Mouse (Mus musculus) frontal cortex, postnatal 25 days (tissue): ENCODE results near the gene Cisd2.

Experiments
- DNase-seq, 2 experiments: peaks; one replicate each; pipeline ENCODE4 v3.0.0; 2022; ENCODE audit warnings: low spot score in 2 of 2

Gene Cisd2

DNA sequence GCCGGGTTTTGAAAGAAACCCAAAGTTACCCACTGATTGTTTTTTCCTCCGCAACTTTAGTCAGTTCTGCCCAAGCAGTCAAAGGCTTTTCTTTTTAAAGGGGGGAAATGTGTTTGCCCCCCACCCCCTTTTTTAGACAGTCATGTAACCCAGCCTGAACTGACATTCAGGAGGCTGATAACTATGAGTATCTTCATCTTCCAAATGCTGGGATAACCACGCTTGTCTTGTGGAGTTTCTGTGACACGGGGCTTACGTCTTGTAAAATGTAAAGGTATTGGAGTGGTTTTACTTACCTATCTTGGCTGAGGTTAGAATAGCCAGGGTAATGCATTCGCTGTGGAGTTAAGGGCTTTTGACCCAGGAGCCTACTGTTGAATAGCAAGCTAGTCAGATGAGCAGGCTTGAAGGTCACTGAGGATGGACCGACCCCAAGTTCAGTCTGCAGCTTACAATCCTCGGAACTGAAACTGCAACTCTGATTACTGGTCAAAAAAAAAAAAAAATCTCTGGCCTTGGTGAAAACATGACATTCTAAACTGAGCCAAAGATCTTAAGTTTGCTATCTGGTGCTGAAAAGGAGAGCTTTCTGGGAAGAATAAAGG is at the start of gene Cisd2:
TSS of gene Cisd2 (minus strand) at position 318 of the 605 bp plus-strand sequence.
- DNase-seq, result no peak

DNA sequence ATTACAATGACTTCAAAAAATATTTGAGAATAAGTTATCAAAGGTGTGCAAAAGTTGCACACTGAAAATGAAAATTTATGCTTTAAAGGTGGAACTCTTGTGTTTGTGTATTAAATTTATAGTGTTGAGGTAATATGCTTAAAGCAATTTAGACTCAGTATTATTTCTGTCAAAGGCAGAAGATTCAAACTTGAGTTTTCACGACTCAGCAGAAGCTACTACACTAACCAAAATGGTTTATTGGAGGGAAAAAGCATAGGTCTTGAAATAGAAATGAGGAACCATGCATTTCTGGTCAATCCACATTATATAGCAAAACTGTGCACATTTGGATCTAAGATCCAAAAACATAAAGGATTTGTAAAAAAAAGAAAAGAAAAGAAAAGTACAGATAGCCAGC is 47.1 kb upstream of the Cisd2 start:
- no peak for DNase-seq

DNA sequence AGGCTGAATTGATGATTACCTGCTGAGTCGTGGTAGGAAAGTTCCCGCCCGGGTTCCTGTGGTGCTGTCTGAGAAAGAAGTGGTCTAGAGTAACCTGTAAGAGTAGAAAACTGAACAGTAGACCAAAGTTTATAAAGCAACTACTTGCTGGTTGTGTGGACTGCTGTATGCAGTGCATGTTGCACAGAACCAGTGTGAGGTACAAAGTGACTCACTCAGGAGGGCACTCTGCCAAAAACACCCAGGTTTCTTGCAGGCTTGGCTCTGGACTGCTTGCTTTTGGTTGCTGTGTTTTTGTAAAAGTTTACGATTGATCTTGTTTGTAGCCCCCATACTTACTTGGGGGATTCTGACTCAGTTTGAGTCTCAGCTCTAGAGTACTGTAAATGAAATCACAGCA is 46.2 kb upstream of the Cisd2 start:
- DNase-seq, result peak in 1 of 2 experiments; percentile 45

DNA sequence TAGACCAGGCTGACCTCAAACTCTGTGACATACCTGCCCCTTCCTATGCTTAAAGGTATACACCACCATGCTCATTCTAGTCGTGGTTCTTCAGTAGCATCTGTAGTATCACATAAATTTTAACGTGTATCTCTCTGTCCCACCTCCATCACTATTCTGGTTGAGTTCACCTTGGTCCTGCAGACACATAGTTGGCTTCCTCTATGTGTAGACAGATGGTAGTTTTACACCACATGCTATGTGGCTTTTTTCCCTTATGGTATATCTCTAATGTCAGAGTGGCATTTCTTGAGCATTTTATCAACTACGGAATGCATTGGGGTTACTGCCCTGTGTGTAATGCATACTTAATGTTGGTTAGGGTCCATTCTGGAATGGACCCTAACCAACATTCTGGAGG is 45.4 kb upstream of the Cisd2 start:
- DNase-seq, result no peak

DNA sequence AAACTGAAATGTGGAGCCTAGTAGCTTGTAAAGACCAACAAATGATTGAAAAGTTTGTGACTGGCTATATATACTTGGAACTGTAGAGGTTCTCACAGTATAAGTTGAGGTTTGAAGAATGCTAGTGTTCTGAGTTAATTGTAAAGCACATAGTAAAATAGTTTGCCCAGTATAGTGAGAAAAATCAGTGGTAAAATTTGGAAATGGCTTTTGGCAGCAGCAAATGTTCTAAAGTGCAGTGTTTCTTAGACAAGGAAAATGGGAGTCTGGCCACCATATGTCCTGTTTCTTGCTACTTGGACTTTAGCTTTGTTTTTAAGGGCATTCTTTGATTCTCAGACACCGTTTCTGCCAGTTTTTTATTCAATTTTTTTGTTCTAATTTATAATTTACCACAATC is 44.7 kb upstream of the Cisd2 start:
- no peak for DNase-seq

DNA sequence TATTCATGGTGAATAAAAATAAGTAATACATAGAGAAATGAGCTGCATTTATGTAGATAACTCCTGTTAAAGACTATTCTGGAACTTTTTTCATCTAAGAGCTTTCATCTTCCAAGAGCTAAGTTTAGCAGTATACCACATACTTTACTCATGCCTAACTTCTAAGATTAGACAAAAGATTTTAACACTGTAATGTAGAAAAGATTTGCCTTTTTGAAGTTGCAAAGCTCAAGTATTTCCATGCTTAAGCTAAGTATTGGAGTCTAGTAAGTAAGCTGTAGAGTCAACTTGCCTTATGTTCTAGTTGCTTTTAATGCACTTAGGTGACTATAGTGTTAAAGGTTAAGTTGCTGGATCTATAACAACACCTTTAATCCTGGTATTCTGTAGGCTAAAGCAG is 35.3 kb upstream of the Cisd2 start:
- DNase-seq, result no peak

DNA sequence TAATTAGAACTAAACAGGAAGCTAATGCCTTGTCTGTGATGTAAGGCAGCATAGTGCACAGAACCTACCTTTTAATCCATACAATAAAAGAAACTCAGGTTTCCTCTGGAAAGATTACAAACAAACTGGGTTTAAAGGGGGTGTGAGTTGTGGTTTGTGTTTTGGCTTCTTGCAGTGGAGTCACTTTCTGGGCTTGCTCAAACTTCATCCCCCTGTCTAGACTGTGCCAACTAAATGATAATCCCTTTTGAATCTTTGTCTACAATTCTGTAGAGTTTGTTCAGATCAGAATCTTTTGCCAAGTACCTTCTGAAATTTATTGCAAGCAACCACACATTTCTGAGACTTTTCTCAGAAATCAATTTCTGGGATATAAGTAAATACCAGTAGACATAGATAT is 21.2 kb upstream of the Cisd2 start:
- no peak for DNase-seq

DNA sequence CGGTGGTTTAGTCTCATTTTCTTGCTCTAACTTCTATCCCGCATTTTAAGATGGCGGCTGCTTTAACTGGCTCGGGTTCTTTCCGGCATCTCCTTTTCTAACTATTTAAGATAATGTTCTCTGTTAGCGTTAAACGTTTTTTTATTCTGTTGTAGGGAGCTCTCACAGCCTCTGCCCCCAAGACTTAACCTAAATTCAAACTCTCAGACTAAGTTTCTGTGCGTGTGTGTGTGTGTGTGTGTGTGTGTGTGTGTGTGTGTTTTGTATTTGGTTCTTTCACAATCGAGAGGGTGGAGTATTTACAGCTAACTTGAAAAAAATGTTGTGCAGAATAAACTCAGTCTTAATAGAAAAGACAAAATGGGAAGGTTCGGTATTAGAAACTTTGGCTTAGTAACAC is 16.9 kb upstream of the Cisd2 start:
- DNase-seq, result no peak

DNA sequence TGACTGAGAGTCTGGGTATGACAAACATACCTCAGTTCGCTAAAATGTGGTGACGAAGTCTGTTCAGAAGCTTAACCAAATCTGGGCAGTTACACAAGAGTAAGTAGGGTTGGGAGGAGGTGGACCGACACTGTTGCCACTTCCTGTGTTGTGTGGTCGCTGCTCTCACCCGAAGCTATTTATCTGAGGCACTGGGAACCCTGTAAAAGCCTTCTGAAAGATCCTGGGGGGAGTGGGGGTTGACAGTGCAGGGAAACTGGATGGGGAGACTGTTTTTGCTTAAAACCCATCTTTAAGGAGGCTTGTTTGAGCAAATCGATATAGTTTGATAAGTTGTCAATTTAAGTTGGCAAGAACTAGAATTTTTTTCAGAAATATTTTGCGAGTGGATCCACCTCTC is 16.5 kb upstream of the Cisd2 start:
- no peak for DNase-seq

DNA sequence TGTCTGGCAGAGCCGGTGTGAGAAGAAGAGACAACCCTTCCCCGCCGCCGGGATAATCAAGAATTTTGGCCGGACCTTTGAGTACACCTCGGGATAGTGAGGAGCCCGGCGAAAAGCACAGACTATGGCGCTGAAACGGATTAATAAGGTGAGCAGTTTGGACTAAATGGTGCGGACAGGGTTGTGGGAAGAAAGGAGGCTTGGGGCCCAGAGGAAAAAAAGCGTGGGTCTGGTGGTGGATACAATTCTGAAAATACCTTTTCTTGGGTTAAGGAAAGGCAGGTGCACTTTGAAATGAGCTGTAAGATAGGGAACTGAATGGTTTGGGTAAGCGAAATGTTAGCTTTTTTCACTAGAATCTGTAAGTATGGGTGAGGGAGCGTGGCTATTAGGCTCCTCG is 15.9 kb upstream of the Cisd2 start:
- DNase-seq, result no peak

DNA sequence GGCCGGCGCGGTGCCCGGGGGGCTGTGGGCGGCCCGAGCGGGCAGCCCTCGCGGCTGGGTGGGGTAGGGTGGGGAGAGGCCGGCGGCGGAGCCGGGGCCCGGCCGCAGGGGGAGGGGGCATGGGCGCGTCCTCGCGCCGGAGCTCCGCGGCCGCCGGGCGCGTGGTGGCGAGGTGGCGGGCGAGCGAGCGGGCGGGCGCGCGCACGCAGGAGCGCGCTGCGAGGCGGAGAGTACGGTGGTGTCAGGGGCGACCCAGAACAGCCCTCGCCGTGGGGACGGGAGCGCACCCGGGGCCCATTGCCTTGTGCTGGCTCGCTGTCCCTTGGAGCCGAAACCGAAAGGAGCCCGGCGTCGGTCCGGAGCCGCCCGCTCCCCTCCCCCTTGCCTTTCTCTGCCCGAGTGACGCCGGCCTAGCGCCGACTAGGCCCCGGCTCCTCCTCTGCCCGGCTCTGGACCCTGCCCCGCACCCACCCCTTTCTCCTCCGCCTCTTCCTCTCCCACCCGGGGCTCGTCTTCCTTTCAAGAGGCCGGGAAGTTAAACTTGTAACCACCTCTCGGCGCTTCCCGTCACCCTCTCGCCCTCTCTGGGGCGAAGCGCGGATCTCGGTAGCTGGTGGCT is 15.3 kb upstream of the Cisd2 start:
- peak; percentile 58 to 60 for DNase-seq

DNA sequence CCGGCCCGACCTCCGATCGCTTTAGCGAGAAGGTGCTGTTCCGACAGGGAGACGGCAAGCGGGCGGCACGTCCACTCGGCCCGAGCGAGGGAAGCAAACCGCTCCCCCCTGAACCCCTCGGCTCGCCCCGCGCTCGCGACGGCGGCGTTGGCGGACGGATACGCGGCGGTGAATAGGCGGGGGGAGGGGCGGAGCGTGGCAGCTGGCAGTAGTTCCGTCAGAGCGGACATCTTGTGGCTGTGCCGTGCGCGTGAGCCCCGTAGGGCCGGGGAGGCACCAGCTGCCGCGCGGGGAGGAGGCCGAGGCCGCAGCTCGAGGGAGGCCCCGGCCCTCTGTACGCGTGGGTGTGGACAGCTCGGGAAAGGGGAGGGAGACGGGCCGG is 14.8 kb upstream of the Cisd2 start:
- DNase-seq, result peak; percentile 92 to 93

DNA sequence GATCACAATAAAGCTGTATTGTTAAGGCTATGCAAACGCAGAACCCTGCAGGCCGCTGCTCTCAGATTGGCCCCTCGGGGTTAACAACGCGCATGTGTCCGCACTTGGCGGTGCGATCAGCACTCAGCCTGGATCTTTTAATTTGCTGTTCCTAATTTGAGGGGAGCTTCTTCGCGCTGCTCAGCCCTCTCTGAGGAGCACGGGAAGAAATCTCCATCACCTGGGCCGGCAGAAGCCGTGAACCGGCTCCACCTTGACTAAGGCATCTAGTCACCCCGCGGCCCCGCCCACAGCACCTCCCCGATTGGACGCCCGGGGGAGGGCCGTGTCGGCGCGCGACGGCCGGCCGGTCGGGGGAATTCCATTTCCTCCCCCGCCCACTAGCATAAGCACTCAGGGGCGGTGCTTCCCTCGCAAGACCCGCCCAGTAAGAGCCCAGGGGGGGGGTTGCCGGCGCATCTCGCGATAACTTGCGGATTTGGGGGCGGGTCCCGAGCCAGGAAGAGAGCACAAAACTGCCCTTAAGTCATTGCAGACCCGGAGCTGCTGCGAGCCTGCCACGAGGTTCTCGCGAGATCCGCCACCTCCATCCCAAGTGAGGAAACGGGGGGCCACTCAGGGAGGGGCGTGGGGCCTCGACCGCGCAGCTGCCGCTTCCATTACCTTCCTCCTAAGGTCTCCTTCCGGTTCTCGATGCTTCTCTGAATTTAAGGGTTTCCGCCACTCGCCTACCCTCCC is 14.2 kb upstream of the Cisd2 start, which contains the start of gene Ube2d3:
TSS of gene Ube2d3 (plus strand) at position 392 of the 738 bp plus-strand sequence.
- peak; percentile 95 to 96 for DNase-seq

DNA sequence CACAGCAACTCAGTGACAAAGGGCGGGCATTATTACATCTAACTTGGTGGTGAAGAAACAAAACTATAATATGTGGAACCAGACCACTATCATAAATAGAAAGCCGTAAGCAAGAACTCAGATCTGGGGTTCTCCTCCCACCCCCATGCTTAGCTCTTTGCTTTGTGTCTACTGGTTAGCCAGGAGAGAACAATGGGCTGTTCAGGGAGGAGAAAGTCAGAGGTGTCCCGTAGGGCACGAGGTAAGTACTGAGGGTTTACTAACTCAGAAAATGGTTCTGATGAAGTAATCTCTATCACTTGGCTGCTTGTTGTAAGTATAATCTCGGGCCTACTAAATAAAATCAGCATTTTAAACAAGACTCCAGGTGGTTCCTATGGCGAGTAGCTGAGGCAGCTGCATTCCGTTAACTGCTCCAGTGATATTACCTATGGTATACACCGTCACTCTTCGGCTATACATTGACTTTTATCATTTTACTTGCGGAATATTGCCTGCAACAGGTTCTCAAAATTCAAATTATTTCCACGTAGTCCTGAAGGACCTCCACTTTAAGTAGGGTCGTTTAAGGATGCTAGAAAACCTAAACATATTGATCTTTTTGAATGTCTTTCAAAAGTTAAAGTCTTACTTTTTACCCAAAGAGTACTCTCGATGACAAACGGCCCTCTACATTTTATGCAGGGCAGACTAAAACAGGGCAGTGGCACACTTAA is 13.3 kb upstream of the Cisd2 start:
- DNase-seq, result no peak

DNA sequence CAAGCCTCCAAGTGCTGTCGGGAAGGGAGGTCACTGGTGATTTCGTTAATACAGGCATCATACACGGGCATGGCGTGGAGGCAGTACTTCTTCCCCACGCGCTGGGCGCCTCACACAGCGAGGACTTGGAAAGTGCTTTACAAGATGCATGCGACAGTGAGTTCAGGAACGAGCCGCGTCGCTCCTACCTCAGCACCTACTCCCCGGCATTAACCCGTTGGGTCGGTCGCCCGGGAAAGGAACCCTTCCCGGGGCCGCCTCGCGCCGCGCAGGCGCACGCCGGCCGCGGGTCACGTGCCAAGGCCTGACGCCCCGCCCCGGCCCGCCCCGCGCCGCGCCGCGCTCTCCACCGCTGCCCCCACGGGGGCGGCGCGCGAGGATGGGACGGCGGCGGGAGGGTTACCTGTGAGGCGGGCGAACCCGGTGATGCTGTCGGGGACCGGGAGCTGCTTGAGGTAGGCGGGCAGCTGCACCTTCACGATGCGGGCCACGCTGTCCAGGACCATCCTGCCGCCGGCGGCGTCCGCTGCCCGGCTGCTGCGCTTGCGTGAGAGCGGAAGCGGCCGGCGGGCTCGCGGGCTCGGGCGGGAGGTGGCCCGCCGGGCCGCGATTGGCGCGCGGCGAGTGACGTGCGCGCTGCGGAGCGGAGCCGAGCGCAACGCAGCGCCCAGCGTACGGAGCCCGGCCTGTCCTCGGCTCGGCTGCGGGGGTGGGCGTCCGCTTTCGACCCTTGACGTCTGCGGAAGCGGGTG is 693 bp downstream of the Cisd2 start:
- DNase-seq, result peak; percentile 67 to 77

DNA sequence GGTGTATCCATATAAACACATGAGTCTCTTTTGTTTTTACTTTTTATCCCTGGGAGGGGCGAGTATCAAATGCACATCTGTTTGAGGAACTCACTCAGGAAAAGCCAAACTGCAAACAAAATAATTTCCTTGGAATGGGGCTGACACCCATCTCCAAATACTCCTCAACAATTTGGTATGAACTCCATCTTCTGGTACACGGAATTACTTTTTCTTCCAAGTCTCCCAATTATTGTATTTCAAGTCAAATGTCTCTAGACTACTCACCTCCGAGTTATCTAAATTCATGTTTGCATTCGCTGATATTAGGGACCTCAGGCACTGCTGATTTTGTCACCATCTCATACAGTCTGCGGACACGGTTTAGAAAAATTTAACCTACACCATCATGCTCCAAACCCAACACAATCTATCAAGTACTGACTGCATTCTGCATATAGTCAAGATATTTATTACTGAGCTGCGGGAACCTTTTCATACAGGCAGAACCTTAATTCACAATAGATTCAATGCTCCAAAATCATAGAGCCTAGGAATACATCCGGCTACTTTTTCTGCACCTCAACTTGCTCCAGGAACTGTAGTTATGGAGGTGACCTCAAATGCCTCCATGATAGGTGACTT is 1.4 kb downstream of the Cisd2 start:
- no peak for DNase-seq

DNA sequence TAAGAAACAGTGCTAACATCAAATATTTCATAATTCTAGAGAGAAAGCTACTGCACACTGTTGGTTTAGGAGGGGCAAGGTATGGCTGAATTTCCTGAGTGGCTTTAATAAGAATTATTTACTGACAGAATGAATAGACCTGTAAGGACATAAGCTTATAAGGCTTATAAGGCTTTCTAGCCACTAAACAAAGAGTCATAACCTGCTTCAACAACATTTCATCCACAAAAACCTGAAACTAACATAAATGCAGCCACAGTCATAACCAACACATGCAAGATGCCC is 2.5 kb downstream of the Cisd2 start:
- DNase-seq, result no peak

DNA sequence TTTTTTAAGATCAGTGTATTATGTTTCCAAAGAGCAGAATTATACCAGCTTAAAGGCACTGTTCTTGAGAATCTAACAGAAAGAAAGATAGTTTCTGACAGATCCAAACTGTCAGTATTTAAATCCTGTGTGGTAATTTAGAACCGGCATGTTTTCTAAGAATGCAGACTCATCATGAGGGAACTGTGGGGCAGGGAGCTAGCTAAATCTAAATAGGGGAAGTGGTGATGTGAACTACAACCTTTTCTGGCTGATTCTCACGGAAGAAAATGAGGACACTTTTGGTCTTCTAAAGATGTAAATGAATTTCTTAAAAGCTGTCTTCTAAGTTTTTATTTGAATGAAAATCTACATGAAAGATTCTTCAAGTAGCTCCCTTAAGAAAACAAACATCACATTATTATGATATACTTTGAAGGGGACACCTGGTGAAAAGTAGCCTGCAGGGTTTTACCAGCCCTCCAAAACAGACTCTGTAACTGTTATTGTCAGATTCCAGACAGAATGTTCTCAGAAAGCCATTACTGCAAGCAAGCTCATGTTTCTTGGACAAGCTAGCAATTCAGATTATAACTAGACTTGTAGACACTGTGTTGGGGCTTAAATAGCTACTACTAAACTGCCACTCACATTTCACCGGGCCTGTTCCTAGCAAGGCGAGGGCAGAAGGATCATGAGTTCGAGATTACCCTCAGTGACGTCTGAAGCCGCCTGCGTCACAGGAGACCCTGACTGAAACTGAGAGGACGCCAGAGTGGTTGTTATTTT is 3.0 kb downstream of the Cisd2 start:
- DNase-seq, result no peak

DNA sequence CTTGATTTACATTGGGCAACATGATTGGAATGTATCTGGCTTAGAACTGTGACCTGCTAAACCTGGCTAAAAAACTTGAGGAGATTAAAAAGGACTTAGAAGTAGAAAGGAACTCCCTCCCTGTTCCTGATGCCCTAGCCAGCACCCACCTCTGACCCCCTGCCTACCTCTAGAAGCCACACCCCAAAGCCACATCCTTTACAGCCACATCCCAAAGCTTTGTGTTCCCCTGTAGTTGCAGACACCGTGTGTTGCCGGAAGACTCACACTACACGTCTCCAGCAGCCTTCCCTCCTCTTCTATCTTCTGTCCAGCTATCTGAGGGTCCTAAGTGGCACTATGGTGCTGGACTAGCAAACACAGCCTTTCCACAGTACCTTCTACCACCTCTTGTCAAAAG is 5.9 kb downstream of the Cisd2 start:
- DNase-seq, result no peak

DNA sequence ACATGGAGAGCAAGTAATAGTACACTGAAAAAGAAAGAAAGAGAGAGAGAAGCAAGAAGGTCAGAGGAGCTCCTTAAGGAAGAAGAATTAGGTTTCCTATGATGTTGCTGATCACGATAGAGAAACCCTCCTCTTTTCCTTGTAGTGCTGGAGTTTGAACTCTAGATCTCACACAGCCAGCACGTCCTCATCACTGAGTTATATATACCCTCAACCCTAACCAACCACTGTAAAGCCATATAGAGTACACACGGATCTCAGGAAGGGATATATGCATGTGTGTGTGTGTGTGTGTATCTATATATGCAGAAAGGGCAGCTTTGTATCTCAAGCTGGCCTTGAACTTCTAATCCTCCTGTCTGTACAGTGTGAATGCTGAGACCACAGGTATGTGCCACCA is 6.5 kb downstream of the Cisd2 start:
- DNase-seq, result no peak

DNA sequence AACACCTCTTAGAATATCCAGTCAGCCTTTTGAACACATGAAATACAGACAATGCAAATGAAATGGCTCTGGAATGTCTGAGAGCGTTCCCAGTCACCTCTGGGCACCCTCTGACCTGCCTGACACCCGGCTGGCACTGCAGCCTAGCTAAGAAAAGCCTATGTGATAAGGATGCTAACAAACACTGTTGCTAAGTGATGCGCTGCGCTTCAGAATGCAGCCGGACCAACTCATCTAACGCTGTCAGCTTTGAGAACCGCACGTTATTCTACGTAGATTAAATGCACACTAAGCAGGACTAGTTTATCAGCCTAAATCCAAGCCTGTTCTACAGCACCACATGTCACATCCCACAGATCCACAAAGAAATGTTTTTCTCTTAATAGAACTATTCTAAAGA is 11.9 kb downstream of the Cisd2 start:
- DNase-seq, result no peak
